Mouse (Mus musculus): ENCODE results near the gene Gm572. TPM values are rescaled to one million over a fixed set of nuclear protein-coding genes. Genes with fewer than 3 reads are reported as not detected.

Gm572 gene
- total and polyA plus RNA-seq, 3 experiments, result not detected

GRCm38 (mm10) chr4:148654701-148655398 lies 11.7 kb downstream of the Gm572 start:
- H3K27me3 ChIP-seq (ENCODE audit: control insufficient read depth in 1 of 2, insufficient read depth in 2 of 2, low read length in 2 of 2), result peaks cover 0 to 2% of the 10 kb centered on the region in 2 experiments; a peak in 1 of 4 replicates
- no peak overlapping the region for H3K9ac ChIP-seq (ENCODE audit: control insufficient read depth, low read depth, low read length, poor library complexity, severe bottlenecking)
- no peak overlapping the region for H3K27ac ChIP-seq (ENCODE audit: control insufficient read depth, low read depth, low read length)
- TF ChIP-seq MEF2A (IDR thresholded peaks at IDR 0.05; ENCODE audit: extremely low read depth, insufficient replicate concordance, low read depth, low read length, poor library complexity, severe bottlenecking) (no peak), POLR2A (IDR thresholded peaks at IDR 0.05; ENCODE audit: control insufficient read depth in 1 of 2, insufficient read depth in 1 of 2, low read depth in 1 of 2, low read length in 2 of 2, poor library complexity in 1 of 2) (no peak), SIN3A (IDR thresholded peaks at IDR 0.05; ENCODE audit: low read length) (no peak), MXI1 (IDR thresholded peaks at IDR 0.05; ENCODE audit: low read depth, low read length) (no peak), RAD21 (IDR thresholded peaks at IDR 0.05; ENCODE audit: low read depth, low read length) (peak; percentile 45), CHD1 (IDR thresholded peaks at IDR 0.05; ENCODE audit: low read depth, low read length) (no peak), MYB (IDR thresholded peaks at IDR 0.05; ENCODE audit: low read depth, low read length) (no peak), HCFC1 (IDR thresholded peaks at IDR 0.05; ENCODE audit: low read depth, low read length) (no peak), NRF1 (IDR thresholded peaks at IDR 0.05; ENCODE audit: insufficient read depth, low read depth, low read length, poor library complexity, severe bottlenecking) (no peak), EP300 (IDR thresholded peaks at IDR 0.05; ENCODE audit: low read depth in 1 of 2, low read length in 2 of 2) (no peak), NELFE (IDR thresholded peaks at IDR 0.05; ENCODE audit: low read depth, low read length) (no peak), ETS1 (IDR thresholded peaks at IDR 0.05; ENCODE audit: low read depth, low read length) (no peak), USF2 (IDR thresholded peaks at IDR 0.05; ENCODE audit: borderline replicate concordance in 1 of 2, insufficient read depth in 1 of 2, low read depth in 1 of 2, low read length in 2 of 2) (no peak), TBP (IDR thresholded peaks at IDR 0.05; ENCODE audit: low read depth, low read length) (no peak), MAX (IDR thresholded peaks at IDR 0.05; ENCODE audit: low read length) (no peak), CTCF (IDR thresholded peaks at IDR 0.05 in 2 of 3, conservative IDR thresholded peaks at IDR 0.05 in 1 of 3; ENCODE audit: control insufficient read depth in 1 of 3, insufficient read depth in 1 of 3, low read depth in 2 of 3, low read length in 3 of 3, poor library complexity in 1 of 3, severe bottlenecking in 1 of 3) (peak; percentile 63 to 65 (median 65)), GATA1 (IDR thresholded peaks at IDR 0.05; ENCODE audit: low read depth, low read length) (no peak), POLR2AphosphoS2 (IDR thresholded peaks at IDR 0.05; ENCODE audit: low read length) (no peak), ZMIZ1 (IDR thresholded peaks at IDR 0.05; ENCODE audit: low read depth, low read length) (no peak), MYC (IDR thresholded peaks at IDR 0.05; ENCODE audit: low read depth, low read length) (no peak), ZC3H11A (IDR thresholded peaks at IDR 0.05; ENCODE audit: low read depth, low read length) (peak; percentile 27; the same call in 1 of the 2 replicates), POLR2AphosphoS5 (IDR thresholded peaks at IDR 0.05; ENCODE audit: borderline replicate concordance, low read depth, low read length) (no peak), KAT2A (conservative IDR thresholded peaks at IDR 0.05; ENCODE audit: low read depth, low read length) (no peak), MAFK (IDR thresholded peaks at IDR 0.05; ENCODE audit: borderline replicate concordance, low read depth, low read length) (no peak), USF1 (IDR thresholded peaks at IDR 0.05; ENCODE audit: low read depth, low read length) (no peak), TAL1 (IDR thresholded peaks at IDR 0.05; ENCODE audit: low read length) (no peak), TCF12 (IDR thresholded peaks at IDR 0.05; ENCODE audit: low read depth, low read length) (no peak), GABPA (IDR thresholded peaks at IDR 0.05; ENCODE audit: low read depth, low read length) (no peak), RCOR1 (IDR thresholded peaks at IDR 0.05; ENCODE audit: low read depth, low read length) (no peak), SMC3 (IDR thresholded peaks at IDR 0.05; ENCODE audit: low read depth, low read length) (peak; percentile 29; the same call in 1 of the 2 replicates), ELF1 (IDR thresholded peaks at IDR 0.05; ENCODE audit: low read depth, low read length) (no peak), UBTF (IDR thresholded peaks at IDR 0.05; ENCODE audit: borderline replicate concordance, insufficient read depth, low read depth, low read length) (no peak), ZNF384 (IDR thresholded peaks at IDR 0.05; ENCODE audit: low read depth, low read length) (no peak), E2F4 (IDR thresholded peaks at IDR 0.05; ENCODE audit: borderline replicate concordance, low read depth, low read length) (no peak), ZKSCAN1 (IDR thresholded peaks at IDR 0.05; ENCODE audit: low read depth, low read length) (no peak)
- H3K36me3 ChIP-seq (ENCODE audit: control insufficient read depth in 1 of 2, insufficient read depth in 2 of 2, low read length in 2 of 2), result no peaks in the 10 kb centered on the region
- H3K4me1 ChIP-seq (ENCODE audit: control insufficient read depth in 1 of 2, insufficient read depth in 2 of 2, low read length in 2 of 2), result no peaks in the 10 kb centered on the region
- H3K4me3 ChIP-seq (ENCODE audit: control insufficient read depth in 1 of 2, insufficient read depth in 1 of 2, low read depth in 2 of 2, low read length in 2 of 2), result no peak overlapping the region
- H3K9me3 ChIP-seq (replicated peaks; ENCODE audit: insufficient read depth, low read length), result no peaks in the 10 kb centered on the region
- DNase-seq (ENCODE audit: low read depth, low spot score), result peak; percentile 77
- no peaks in the 10 kb centered on the region for H3K79me2 ChIP-seq (ENCODE audit: control insufficient read depth, insufficient read depth, low read length, poor library complexity)

Data from MEL (cell line).